Mouse (Mus musculus): Measurements from ENCODE around the gene Ptprr.
A peak's percentile ranks its signal among the peaks of the same experiment; 100 is the strongest.

Ptprr gene

GRCm38 (mm10) chr10:116271470-116271915 lies 253.5 kb downstream of the Ptprr start:
- no peak for DNase-seq

DNA sequence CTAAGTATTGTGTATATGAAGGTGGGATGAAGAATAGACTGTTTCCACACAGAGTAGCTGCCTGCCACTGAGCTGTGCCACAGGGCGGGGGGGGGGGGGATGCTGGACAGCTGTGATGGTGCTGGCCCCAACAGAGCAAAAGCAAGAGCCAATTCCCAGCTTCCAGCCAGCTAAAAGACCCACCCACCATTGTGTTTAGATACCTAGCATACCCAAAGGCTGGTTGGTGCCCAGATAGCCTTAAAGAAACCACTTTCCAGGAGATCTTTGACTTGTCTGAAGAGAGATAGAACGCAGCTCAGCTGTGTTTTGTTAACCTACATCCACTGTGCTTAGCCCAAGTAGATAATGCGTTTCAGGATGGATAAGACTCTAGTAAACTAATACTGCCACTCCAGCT lies 254.1 kb downstream of the Ptprr start:
- DNase-seq: no peak

GRCm38 (mm10) chr10:116275280-116275679 lies 257.3 kb downstream of the Ptprr start, which contains the start of gene Ptprb:
TSS of gene Ptprb (plus strand) at chr10:116275523.
- DNase-seq: no peak

DNA sequence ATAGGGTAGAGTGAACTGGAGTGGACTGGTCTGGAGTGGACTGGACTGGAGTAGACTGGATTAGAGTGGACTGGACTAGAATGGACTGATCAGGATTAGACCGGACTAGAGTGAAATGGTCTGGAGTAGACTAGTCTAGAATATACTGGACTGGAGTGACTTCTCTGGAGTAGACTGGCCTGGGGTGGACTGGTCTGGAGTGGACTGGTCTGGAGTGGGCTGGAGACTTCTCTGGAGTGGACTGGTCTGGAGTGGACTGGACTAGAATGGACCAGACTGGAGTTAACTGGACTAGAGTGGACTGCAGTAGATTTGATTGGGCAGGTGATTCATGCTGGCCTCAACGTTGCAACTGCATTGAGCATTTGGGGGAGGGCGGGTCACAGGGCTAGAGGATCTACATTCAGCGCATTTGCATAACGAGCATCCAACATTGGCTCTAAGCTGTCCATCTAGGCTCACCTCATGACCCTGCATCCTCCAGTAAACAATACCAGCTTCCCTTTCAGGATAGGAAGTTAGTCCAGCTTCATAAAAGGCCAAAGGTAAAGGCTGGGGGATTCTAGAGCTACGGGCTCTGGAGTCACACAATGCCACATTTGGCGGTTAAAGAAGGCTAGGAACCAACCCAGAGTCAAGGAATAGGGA lies 268.8 kb downstream of the Ptprr start:
- no peak for DNase-seq

GRCm38 (mm10) chr10:116288130-116288529 lies 270.1 kb downstream of the Ptprr start:
- DNase-seq: no peak

DNA sequence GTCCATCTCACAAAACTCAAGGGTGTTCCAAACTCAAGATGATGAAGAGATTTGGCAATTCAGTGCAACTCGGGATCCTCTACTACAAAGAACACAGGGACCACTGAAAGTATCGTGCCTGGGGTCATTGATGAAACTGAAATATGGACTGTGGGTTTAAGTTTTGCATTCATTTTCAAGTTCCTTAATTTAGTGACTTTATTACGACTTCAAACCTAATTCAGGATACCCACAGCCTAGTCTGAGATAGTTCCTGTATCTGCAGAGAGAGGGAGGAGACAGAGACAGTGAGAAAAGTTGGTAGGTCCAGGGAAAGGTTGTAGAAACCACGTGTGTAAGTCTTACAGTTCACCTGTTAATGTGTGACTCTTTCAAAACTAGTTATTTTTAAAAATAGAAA lies 272.5 kb downstream of the Ptprr start:
- no peak for DNase-seq

- DNase-seq: no peak
Measured at GRCm38 (mm10) chr10:116291153-116291755, 273.2 kb downstream of the Ptprr start.

- DNase-seq: no peak
Measured at GRCm38 (mm10) chr10:116296439-116296838, 278.4 kb downstream of the Ptprr start.

DNA sequence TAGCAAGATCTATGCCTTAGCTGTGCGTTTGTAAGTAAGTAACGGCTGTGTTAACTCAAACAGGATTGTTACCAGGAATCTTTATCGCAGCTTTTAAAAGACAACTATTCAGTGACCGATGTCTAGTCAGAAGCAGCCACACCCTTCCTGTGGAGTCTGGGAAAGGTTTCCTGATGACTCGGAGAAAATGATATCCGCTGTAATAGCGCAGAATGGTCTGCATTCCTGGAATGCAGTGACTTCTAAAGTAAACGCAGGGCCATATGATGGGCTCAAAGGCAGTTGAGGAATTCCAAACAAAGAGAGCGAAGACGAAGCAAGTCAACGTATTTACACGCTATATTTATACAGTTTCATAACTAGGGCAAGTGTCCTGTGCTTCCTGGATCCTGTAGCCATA lies 279.8 kb downstream of the Ptprr start:
- DNase-seq: peak; percentile 17

DNA sequence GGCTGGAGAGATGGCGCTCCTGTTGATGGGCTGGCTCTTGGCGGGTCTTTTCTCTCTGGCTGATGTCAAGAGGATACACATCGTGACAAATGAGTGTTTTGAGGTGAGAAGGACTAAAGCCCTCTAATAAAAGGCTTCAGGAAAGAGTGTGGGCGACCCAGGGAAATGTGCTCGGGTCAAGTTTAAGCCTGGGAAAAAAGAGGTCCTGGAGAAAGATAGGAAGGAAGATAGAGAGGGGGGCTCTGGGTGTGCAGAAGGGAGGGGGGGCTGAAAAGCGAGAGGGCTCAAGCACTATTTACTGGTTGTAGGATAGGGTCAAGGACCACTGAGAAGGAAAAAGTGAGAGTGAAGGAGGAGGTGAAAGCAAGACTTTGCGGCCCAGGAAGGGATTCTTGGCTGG lies 282.8 kb downstream of the Ptprr start:
- no peak for DNase-seq

DNA sequence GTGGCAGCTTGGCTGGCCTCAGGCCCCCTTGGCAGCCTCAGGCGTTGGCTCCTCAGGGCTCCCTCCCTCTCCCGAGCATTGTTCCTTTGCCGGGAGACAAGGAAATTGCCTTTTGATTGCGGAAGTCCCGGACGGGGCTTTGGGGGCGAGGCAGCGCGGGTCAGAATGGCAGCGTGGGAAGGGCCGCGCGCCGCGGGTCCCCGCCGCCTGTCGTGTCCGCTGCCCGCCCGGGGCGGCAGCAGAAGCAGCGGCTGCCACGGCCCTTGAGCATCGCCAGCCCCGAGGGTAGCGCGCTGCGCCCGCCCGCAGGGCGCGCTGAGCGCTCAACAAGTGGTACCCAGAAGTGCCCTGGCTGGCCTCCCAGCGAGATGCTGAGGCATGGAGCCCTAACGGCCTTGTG lies 283.2 kb downstream of the Ptprr start:
- peak; percentile 75 for DNase-seq

GRCm38 (mm10) chr10:116304355-116304754 lies 286.3 kb downstream of the Ptprr start:
- DNase-seq: no peak

GRCm38 (mm10) chr10:116309460-116309859 lies 291.4 kb downstream of the Ptprr start:
- DNase-seq: no peak

GRCm38 (mm10) chr10:116310516-116311210 lies 292.6 kb downstream of the Ptprr start:
- no peak for DNase-seq

- peak; percentile 90 for DNase-seq
Measured at GRCm38 (mm10) chr10:116319246-116319645, 301.2 kb downstream of the Ptprr start.

Data from embryo, embryonic 11 days (tissue).